Mouse (Mus musculus) heart, adult 2 months (tissue): ENCODE results near the gene Clns1a.

ENCODE experiments used
- CTCF ChIP-seq: fragments of 200-600 bp; IDR thresholded peaks from 2 replicates; pipeline ENCODE4 v1.8.1; 2022; ENCODE audit warnings: antibody characterized with exemption, mild to moderate bottlenecking, moderate library complexity
- POLR2A ChIP-seq: fragments of 200-500 bp; IDR thresholded peaks from 2 replicates; pipeline ENCODE4 v1.6.1; 2011; ENCODE audit warnings: mild to moderate bottlenecking, low read depth, low read length, control low read depth; ENCODE audit not compliant: insufficient read depth

- TF ChIP-seq CTCF (no peak), POLR2A (no peak)
Observed at GRCm38 (mm10) chr7:97765963-97766347, 69.5 kb downstream of the Clns1a start.
